Mouse (Mus musculus): ENCODE measurements around the gene Fam117a.
A peak's percentile ranks its signal among the peaks of the same experiment; 100 is the strongest.

DNA sequence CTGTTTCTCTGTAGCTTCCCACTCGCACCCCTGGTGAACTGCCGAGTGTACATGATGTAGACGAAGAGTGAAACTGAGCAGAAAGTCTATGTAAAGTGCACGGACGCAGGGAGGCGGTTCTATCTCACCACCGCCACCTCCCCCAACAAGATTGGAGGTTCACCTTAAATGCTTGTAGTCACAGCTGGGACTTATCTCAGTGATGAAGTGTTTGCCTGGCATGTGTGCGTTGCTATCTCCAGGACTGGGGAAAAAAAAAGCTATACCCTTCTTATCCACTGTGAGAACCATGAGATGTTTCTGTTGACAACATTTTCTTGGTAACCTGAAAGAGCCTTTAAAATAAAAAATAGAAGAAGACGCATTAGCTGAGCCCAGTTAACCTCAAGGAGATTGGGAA is 18.7 kb upstream of the Fam117a start:
- TF ChIP-seq CTCF (IDR thresholded peaks at IDR 0.05 in 2 of 3, conservative IDR thresholded peaks at IDR 0.05 in 1 of 3; ENCODE audit: control insufficient read depth in 1 of 3, insufficient read depth in 1 of 3, low read depth in 2 of 3, low read length in 3 of 3, poor library complexity in 1 of 3, severe bottlenecking in 1 of 3) (no peak; a peak in 1 of 6 replicates), E2F4 (IDR thresholded peaks at IDR 0.05; ENCODE audit: borderline replicate concordance, low read depth, low read length) (no peak), RAD21 (IDR thresholded peaks at IDR 0.05; ENCODE audit: low read depth, low read length) (no peak), POLR2A (IDR thresholded peaks at IDR 0.05; ENCODE audit: control insufficient read depth in 1 of 2, insufficient read depth in 1 of 2, low read depth in 1 of 2, low read length in 2 of 2, poor library complexity in 1 of 2) (no peak), SIN3A (IDR thresholded peaks at IDR 0.05; ENCODE audit: low read length) (peak; percentile 99), TBP (IDR thresholded peaks at IDR 0.05; ENCODE audit: low read depth, low read length) (0 out of 2 replicates have a peak, but pooled peaks have one; percentile 24), GATA1 (IDR thresholded peaks at IDR 0.05; ENCODE audit: low read depth, low read length) (peak; percentile 91), ZKSCAN1 (IDR thresholded peaks at IDR 0.05; ENCODE audit: low read depth, low read length) (peak; percentile 56; the same call in 1 of the 2 replicates), MAX (IDR thresholded peaks at IDR 0.05; ENCODE audit: low read length) (peak; percentile 67), ZNF384 (IDR thresholded peaks at IDR 0.05; ENCODE audit: low read depth, low read length) (peak; percentile 97), ELF1 (IDR thresholded peaks at IDR 0.05; ENCODE audit: low read depth, low read length) (no peak)
